Mouse (Mus musculus) stomach, embryonic 16.5 days (tissue): ENCODE data around the gene D630036H23Rik. TPM values are rescaled to one million over a fixed set of nuclear protein-coding genes. Genes with fewer than 3 reads are reported as not detected.

Experiments used
- ATAC-seq: fragments of 200-750 bp; cut with Nextera tagmentation; 2 replicates; pipeline ENCODE4 v1.8.0; 2017; ENCODE audit warnings: moderate number of reproducible peaks, moderate TSS enrichment; ENCODE audit not compliant: insufficient read depth, low FRiP score
- H3K27ac ChIP-seq: fragments of 300-500 bp; sonication (generic); 2 replicates; pipeline ENCODE4 v1.5.1; 2014; ENCODE audit warnings: low read length
- H3K27me3 ChIP-seq: fragments of 300-500 bp; sonication (generic); 2 replicates; pipeline ENCODE4 v1.6.1; 2014; ENCODE audit warnings: low read length, control low read depth, mixed read lengths; ENCODE audit not compliant: control insufficient read depth, insufficient read depth
- H3K36me3 ChIP-seq: fragments of 300-500 bp; sonication (generic); 2 replicates; pipeline ENCODE4 v1.6.1; 2014; ENCODE audit warnings: low read length; ENCODE audit not compliant: control insufficient read depth, insufficient read depth
- H3K4me1 ChIP-seq: fragments of 300-500 bp; sonication (generic); 2 replicates; pipeline ENCODE4 v1.6.1; 2014; ENCODE audit warnings: low read length, control low read depth, mixed read lengths; ENCODE audit not compliant: control insufficient read depth, insufficient read depth
- H3K4me2 ChIP-seq: fragments of 300-500 bp; sonication (generic); 2 replicates; pipeline ENCODE4 v1.6.1; 2014; ENCODE audit warnings: low read depth, low read length, mixed read lengths
- H3K4me3 ChIP-seq: fragments of 300-500 bp; sonication (generic); replicated peaks from 2 replicates; pipeline ENCODE4 v1.5.1; 2014; ENCODE audit warnings: mild to moderate bottlenecking, low read length
- H3K9ac ChIP-seq: fragments of 300-500 bp; sonication (generic); 2 replicates; pipeline ENCODE4 v1.6.1; 2014; ENCODE audit warnings: low read length
- H3K9me3 ChIP-seq: fragments of 300-500 bp; sonication (generic); replicated peaks from 2 replicates; pipeline ENCODE4 v1.6.1; 2016; ENCODE audit warnings: low read length, control low read depth; ENCODE audit not compliant: control insufficient read depth
- WGBS: fragments of 180-500 bp; shearing (Covaris S2); extraction: QIAGEN DNeasy Blood & Tissue Kit; methylation state at CpG from one replicate; pipeline ENCODE4 v1.1.7; 2014; 5-methylcytosine and 5-hydroxymethylcytosine counted together
- polyA plus RNA-seq: library from polyadenylated mRNA; unstranded; fragments of >200 nt; fragmentation: Nextera tagmentation; extraction: Ambion mirVana; gene quantifications from 2 replicates; pipeline ENCODE4 v1.2.1, GENCODE M21; 2015

D630036H23Rik gene
- 0.34 and 1.9 TPM in 2 replicates for polyA plus RNA-seq

GRCm38 (mm10) chr12:36381441-36382340 lies at the start of gene D630036H23Rik, which contains the start of gene Ispd:
Gene D630036H23Rik, minus strand, starts transcription at chr12:36382181.
Gene Ispd, plus strand, starts transcription at chr12:36381450.
- peak within 1 kb of the TSS; percentile 98 for H3K27ac ChIP-seq
- H3K36me3 ChIP-seq, result no peaks in the 10 kb centered on the region
- H3K4me1 ChIP-seq, result peaks cover 14% of the 10 kb centered on the region
- H3K9me3 ChIP-seq, result no peaks in the 10 kb centered on the region
- peak; percentile 93 for ATAC-seq
- WGBS, result under 1% methylated on average over 64 of the region's 64 CpGs
- peak within 1 kb of the TSS; percentile 71 for H3K4me3 ChIP-seq
- peak within 1 kb of the TSS; percentile 99 for H3K9ac ChIP-seq
- no peaks in the 10 kb centered on the region for H3K27me3 ChIP-seq
- H3K4me2 ChIP-seq, result peak within 1 kb of the TSS; percentile 85

DNA sequence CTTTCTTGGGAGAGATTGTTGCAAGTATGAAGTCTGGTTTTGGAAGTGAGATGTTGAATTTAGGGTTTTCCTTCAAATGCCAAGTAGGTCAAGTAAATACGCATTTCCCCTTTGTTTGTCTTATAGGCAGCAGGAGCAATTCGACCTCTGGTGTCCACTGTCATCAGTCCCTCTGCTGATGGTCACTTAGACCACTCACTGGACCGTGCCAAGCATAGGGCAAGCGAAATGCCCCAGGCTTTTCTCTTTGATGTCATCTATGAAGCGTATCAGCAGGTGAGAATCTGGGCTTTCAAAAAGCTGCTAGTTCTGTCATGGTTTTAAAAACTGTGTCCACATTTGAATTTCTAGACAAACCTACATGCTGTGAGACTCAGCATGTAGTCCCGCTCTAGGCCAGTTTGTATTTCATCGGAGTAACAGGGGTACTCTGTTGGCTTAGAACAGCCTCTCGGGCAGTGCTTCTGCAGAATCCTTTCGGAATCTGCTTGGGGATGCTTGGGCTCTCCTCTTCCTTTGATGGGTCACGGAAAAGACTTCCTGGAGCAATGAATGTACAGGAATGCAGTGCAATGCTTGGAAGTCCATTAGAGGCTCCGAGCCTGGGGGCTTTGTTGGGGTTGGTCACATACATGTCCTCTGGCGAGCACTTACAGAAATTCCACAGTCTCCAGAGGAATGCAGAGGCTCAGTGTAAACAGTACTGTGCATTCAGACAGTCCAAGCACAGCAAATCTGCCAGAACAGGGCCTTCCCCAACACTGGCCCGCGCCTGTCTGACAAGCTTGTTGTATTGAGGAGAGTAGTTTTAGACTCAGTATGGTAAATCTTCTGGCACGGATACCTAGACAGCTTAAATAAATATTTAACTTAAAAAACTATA lies 44.4 kb upstream of the D630036H23Rik start:
- Histone ChIP-seq H3K9ac (no peak overlapping the region), H3K4me3 (no peak overlapping the region)
- WGBS, result 44% methylated on average over 15 of the region's 15 CpGs

DNA sequence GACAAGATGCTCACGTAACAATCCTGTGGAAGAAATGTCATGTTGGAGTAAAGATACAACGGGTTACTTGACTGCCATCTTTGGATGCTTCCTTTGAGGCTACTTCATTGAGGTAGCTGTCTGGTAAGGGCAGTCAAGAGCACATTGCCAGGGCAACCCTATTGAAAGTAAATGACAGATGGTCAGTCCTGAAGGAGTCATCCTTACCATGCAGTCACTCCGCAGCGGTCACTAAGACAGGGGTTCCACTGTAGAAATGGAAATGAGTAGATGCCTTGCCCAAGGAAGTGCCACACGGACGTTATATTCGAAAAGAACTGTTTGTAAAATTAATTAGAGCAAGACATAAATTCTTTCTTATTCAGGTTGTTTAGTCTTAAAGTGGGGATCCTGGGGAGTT lies 43.3 kb upstream of the D630036H23Rik start:
- Histone ChIP-seq H3K4me3 (no peak overlapping the region), H3K27ac (no peak overlapping the region), H3K27me3 (no peaks in the 10 kb centered on the region), H3K9me3 (no peaks in the 10 kb centered on the region), H3K4me2 (no peak overlapping the region), H3K9ac (no peak overlapping the region), H3K4me1 (peaks cover 8% of the 10 kb centered on the region; the same call in 1 of the 2 replicates), H3K36me3 (no peaks in the 10 kb centered on the region)
- WGBS, result 89% methylated on average over 7 of the region's 7 CpGs
- ATAC-seq, result no peak

More for the DNA sequence above, 44.4 kb upstream of the D630036H23Rik start:
- Histone ChIP-seq H3K36me3 (no peaks in the 10 kb centered on the region), H3K9me3 (no peaks in the 10 kb centered on the region), H3K4me2 (no peak overlapping the region), H3K27ac (peak overlapping the region; percentile 66), H3K27me3 (no peaks in the 10 kb centered on the region), H3K4me1 (peaks cover 8% of the 10 kb centered on the region; the same call in 1 of the 2 replicates)
- peak; percentile 93 for ATAC-seq

- Histone ChIP-seq H3K4me1 (peaks cover 8% of the 10 kb centered on the region; the same call in 1 of the 2 replicates), H3K27ac (no peak overlapping the region), H3K36me3 (no peaks in the 10 kb centered on the region), H3K4me2 (no peak overlapping the region), H3K27me3 (no peaks in the 10 kb centered on the region), H3K4me3 (no peak overlapping the region), H3K9ac (no peak overlapping the region), H3K9me3 (no peaks in the 10 kb centered on the region)
- no peak for ATAC-seq
- 69% methylated on average over 10 of the region's 10 CpGs for WGBS
Observed at GRCm38 (mm10) chr12:36423677-36424076, 41.7 kb upstream of the D630036H23Rik start.

GRCm38 (mm10) chr12:36395115-36395514 lies 13.1 kb upstream of the D630036H23Rik start:
- Histone ChIP-seq H3K4me3 (no peak overlapping the region), H3K9me3 (peaks cover 9% of the 10 kb centered on the region; the same call in 1 of the 2 replicates), H3K27me3 (no peaks in the 10 kb centered on the region), H3K4me1 (peaks cover 4% of the 10 kb centered on the region), H3K9ac (no peak overlapping the region), H3K4me2 (no peak overlapping the region), H3K36me3 (no peaks in the 10 kb centered on the region), H3K27ac (peak overlapping the region; percentile 64)
- ATAC-seq, result peak; percentile 64; the same call in 1 of the 2 replicates
- 43% methylated on average over 2 of the region's 2 CpGs for WGBS

DNA sequence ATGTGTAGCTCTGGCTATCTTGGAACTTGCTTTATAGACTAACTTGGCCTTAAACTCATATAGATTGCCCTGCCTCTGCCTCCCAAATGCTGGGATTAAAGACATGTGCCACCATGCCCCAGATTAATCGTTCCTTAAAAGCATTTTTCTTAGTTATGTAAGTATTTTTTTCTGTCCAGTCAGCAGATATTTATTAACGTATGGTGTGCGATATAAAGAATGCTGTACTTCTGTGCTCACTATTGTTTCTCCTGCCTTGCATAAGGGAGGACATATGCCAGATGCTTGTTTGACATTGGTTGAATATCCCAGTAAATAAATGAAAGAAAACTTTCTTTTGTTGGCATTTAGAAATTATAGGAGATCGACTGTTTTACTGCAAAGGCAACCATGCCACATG lies 5.0 kb upstream of the D630036H23Rik start:
- ATAC-seq, result no peak
- 78% methylated on average over 4 of the region's 4 CpGs for WGBS
- H3K4me1 ChIP-seq, result 0 out of 2 replicates have a peak, but pooled peaks cover 3% of the 10 kb centered on the region

DNA sequence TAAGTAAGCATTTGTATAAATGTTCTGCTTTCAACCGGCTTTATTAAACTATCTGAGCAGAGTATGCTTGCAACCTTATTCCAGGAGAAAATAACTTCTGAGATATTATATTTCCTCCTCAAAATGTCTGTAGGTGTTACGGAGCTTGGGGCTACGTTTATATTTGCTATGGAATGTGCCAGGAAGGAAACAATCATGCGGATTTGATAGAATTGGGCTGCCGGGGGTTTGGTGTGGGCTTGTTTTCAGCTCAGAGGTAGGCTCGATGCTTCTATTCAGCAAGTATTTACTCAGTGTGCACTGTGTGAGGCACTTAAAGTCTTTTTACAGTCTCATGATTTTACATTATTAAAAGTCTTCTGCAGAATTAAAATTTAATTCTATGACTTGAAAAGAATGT lies 3.4 kb upstream of the D630036H23Rik start:
- Histone ChIP-seq H3K9me3 (no peaks in the 10 kb centered on the region), H3K27me3 (no peaks in the 10 kb centered on the region), H3K9ac (no peak overlapping the region), H3K4me1 (peaks cover 10% of the 10 kb centered on the region), H3K36me3 (no peaks in the 10 kb centered on the region), H3K27ac (no peak overlapping the region), H3K4me2 (no peak overlapping the region), H3K4me3 (no peak overlapping the region)
- ATAC-seq, result no peak
- 35% methylated on average over 6 of the region's 6 CpGs for WGBS

More for the DNA sequence above, 5.0 kb upstream of the D630036H23Rik start:
- Histone ChIP-seq H3K27me3 (no peaks in the 10 kb centered on the region), H3K4me2 (no peak overlapping the region), H3K9me3 (no peaks in the 10 kb centered on the region), H3K9ac (no peak overlapping the region), H3K4me3 (no peak overlapping the region), H3K36me3 (no peaks in the 10 kb centered on the region), H3K27ac (no peak overlapping the region)

- H3K4me3 ChIP-seq, result peak overlapping the region; percentile 71; the same call in 1 of the 2 replicates
- WGBS, result 52% methylated on average over 5 of the region's 5 CpGs
Observed at GRCm38 (mm10) chr12:36380806-36381205, 1.2 kb downstream of the D630036H23Rik start.

More at GRCm38 (mm10) chr12:36380806-36381205, 1.2 kb downstream of the D630036H23Rik start:
- Histone ChIP-seq H3K27me3 (no peaks in the 10 kb centered on the region), H3K9ac (peak overlapping the region; percentile 99; the same call in 1 of the 2 replicates), H3K27ac (peak overlapping the region; percentile 98), H3K36me3 (no peaks in the 10 kb centered on the region), H3K9me3 (no peaks in the 10 kb centered on the region), H3K4me2 (peak overlapping the region; percentile 85), H3K4me1 (peaks cover 14% of the 10 kb centered on the region)
- no peak for ATAC-seq
